Mouse (Mus musculus) kidney, postnatal 14 days (tissue): ENCODE data around the gene Zfp108.
"Not testable (repeated sequence)": the region's sequence is repeated elsewhere in the genome, so short reads cannot be mapped to it uniquely, and the experiment has no call there.

Experiments used
- DNase-seq: peaks from one replicate; pipeline ENCODE4 v3.0.0; 2022; ENCODE audit warnings: mixed read lengths

Zfp108 gene

GRCm38 (mm10) chr7:24254633-24255474 is at the start of gene Zfp108:
TSS of gene Zfp108 (plus strand) at chr7:24254794.
- peak; percentile 91 for DNase-seq

GRCm38 (mm10) chr7:24207488-24208261 is 46.9 kb upstream of the Zfp108 start:
- DNase-seq, result peak; percentile 84

- no peak for DNase-seq
Observed at GRCm38 (mm10) chr7:24208282-24208886, 46.2 kb upstream of the Zfp108 start.

- DNase-seq, result no peak
Observed at GRCm38 (mm10) chr7:24210296-24210695, 44.3 kb upstream of the Zfp108 start.

- no peak for DNase-seq
Observed at GRCm38 (mm10) chr7:24211343-24211742, 43.3 kb upstream of the Zfp108 start, which contains the start of gene Zfp111. TSS of gene Zfp111 (minus strand) at chr7:24211443.

GRCm38 (mm10) chr7:24237040-24237791 is 17.4 kb upstream of the Zfp108 start, which contains the start of gene Zfp109:
TSS of gene Zfp109 (minus strand) at chr7:24237560.
- DNase-seq, result peak; percentile 76

- no peak for DNase-seq
Observed at GRCm38 (mm10) chr7:24253779-24254615, 597 bp upstream of the Zfp108 start.

GRCm38 (mm10) chr7:24259306-24259999 is 4.9 kb downstream of the Zfp108 start:
- DNase-seq, result no peak

- no peak for DNase-seq
Observed at GRCm38 (mm10) chr7:24260000-24260312, 5.4 kb downstream of the Zfp108 start.

GRCm38 (mm10) chr7:24268176-24269155 is 13.9 kb downstream of the Zfp108 start:
- DNase-seq, result no peak

GRCm38 (mm10) chr7:24269256-24269655 is 14.7 kb downstream of the Zfp108 start:
- DNase-seq, result no peak

- no peak for DNase-seq
Observed at GRCm38 (mm10) chr7:24269667-24270287, 15.2 kb downstream of the Zfp108 start.

- DNase-seq, result peak; percentile 88
Observed at GRCm38 (mm10) chr7:24270288-24270672, 15.7 kb downstream of the Zfp108 start, which contains the start of gene Zfp93. TSS of gene Zfp93 (plus strand) at chr7:24270420.

- DNase-seq, result no peak
Observed at GRCm38 (mm10) chr7:24271191-24271590, 16.6 kb downstream of the Zfp108 start.

- no peak for DNase-seq
Observed at GRCm38 (mm10) chr7:24274456-24274855, 19.9 kb downstream of the Zfp108 start.

- DNase-seq, result not testable (repeated sequence)
Observed at GRCm38 (mm10) chr7:24278771-24279170, 24.2 kb downstream of the Zfp108 start.

- DNase-seq, result peak; percentile 12
Observed at GRCm38 (mm10) chr7:24280031-24280857, 25.6 kb downstream of the Zfp108 start.

GRCm38 (mm10) chr7:24280858-24281145 is 26.2 kb downstream of the Zfp108 start:
- no peak for DNase-seq

GRCm38 (mm10) chr7:24286090-24286489 is 31.5 kb downstream of the Zfp108 start:
- no peak for DNase-seq
